Mouse (Mus musculus): ENCODE data around the gene Gm17268. TPM values are rescaled to one million over a fixed set of nuclear protein-coding genes. Genes with fewer than 3 reads are reported as not detected.

Gene Gm17268
- not detected in 2 replicates for polyA plus RNA-seq (2015; fragmentation: Nextera tagmentation; extraction: Ambion mirVana)

GRCm38 (mm10) chr11:82038535-82038934 is at the start of gene Gm17268:
TSS of gene Gm17268 (minus strand) at chr11:82038562.

DNA sequence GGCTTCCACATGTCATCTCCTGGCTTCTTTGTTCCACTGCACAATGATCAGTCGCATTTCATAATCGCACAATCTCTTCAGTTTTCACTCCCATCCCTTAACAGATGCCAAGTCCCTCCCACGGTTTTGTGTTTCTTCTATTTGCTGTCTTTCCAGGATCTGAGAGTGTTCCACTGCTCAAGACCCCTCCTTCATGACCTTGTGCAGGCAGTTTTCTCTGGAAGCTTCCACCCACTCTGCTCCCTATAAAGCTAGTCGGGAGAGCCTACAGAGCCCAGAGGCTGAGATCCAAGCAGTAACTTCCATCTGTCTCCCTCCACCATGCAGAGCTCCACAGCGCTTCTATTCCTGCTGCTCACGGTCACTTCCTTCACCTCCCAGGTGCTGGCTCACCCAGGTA is 19.3 kb upstream of the Gm17268 start, which contains the start of gene Ccl11:
Gene Ccl11, plus strand, starts transcription at position 178 of the 400 bp plus-strand sequence.

GRCm38 (mm10) chr11:82045471-82045870 is 7.1 kb upstream of the Gm17268 start, which contains the start of gene Ccl7:
TSS of gene Ccl7 (plus strand) at chr11:82045712.

GRCm38 (mm10) chr11:82035356-82035755 is 3.0 kb downstream of the Gm17268 start, which contains the start of gene Ccl2:
TSS of gene Ccl2 (plus strand) at chr11:82035571.

Other genes with a start within 250 kb of the Gm17268 start
- gene 5530401A14Rik, start 177.9 kb downstream of the Gm17268 start, polyA plus RNA-seq (2015; fragmentation: Nextera tagmentation; extraction: Ambion mirVana) = 0.71 and 1.4 TPM in 2 replicates
- gene Asic2, start 70.1 kb downstream of the Gm17268 start, polyA plus RNA-seq (2015; fragmentation: Nextera tagmentation; extraction: Ambion mirVana) = 31.0 and 31.6 TPM in 2 replicates
- gene Ccl2, start 3.0 kb downstream of the Gm17268 start, polyA plus RNA-seq (2015; fragmentation: Nextera tagmentation; extraction: Ambion mirVana) = 2.2 and 2.6 TPM in 2 replicates
- gene Ccl7, start 7.2 kb upstream of the Gm17268 start, polyA plus RNA-seq (2015; fragmentation: Nextera tagmentation; extraction: Ambion mirVana) = 2.5 and 3.0 TPM in 2 replicates
- gene Ccl11, start 19.3 kb upstream of the Gm17268 start, polyA plus RNA-seq (2015; fragmentation: Nextera tagmentation; extraction: Ambion mirVana) = 2.4 and 3.0 TPM in 2 replicates
- 5.9 and 9.2 TPM in 2 replicates for gene Ccl12, start 63.3 kb upstream of the Gm17268 start, polyA plus RNA-seq (2015; fragmentation: Nextera tagmentation; extraction: Ambion mirVana)
- gene Ccl8, start 76.6 kb upstream of the Gm17268 start, polyA plus RNA-seq (2015; fragmentation: Nextera tagmentation; extraction: Ambion mirVana) = 0.79 TPM in 1 of 2 replicates, not detected in the other

Data from neural tube, postnatal 0 days (tissue).